Mouse (Mus musculus): ENCODE results near the gene Slc27a5. TPM values are rescaled to one million over a fixed set of nuclear protein-coding genes. Genes with fewer than 3 reads are reported as not detected.
A peak's percentile ranks its signal among the peaks of the same experiment; 100 is the strongest.

Slc27a5 gene
- total RNA-seq (2021), result under 1 TPM in 1 of 2 experiments, not detected in 1; 0.16 TPM
- long read RNA-seq, experiment 1, partial matches to known transcripts, result 0 of 1 reads
- long read RNA-seq, experiment 1, other reads (novel, unspliced or antisense), result 1 of 1 reads
- long read RNA-seq, experiment 2, result 0 reads

DNA sequence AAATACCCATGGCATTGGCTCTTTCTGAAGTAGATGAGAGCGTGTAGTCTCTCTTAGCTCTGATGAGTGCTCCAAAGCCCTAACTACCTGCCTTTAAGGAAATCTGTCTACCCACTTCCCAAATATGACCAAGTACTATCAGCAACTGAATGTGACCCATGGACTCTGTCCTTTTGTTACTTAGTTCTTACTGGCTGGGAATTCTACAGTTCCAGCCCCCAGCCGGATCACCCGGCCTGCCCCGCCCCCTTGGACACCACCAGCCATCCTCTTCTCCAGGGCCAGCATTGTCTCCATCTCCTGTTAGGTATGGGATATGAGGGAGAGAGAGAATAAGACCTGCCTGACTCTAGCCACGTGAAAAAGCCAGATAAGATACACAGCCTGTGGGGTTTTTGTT is at the start of gene Slc27a5:
Gene Slc27a5 (minus strand): TSS at position 140 of the 400 bp plus-strand sequence.
- DNase-seq, result no peak

DNA sequence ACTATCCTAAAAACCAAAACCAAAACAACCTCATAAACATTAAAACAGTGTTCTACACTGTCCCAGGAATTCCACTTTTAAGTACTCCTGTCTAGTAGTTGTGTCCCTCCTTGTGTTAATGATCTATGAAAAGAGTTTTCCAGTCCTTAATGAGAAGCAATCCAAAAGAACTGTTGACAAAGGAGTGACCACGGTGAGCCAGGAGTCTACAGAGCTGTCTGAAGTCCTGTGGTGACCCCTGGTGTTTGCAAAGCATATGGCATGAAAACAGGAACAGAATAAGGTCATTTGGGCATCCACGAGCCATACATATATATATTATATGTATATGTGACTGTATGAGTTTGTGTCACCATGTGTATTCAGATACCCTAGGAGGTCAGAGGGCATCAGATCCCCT is 48.1 kb upstream of the Slc27a5 start:
- peak; percentile 42 for DNase-seq

DNA sequence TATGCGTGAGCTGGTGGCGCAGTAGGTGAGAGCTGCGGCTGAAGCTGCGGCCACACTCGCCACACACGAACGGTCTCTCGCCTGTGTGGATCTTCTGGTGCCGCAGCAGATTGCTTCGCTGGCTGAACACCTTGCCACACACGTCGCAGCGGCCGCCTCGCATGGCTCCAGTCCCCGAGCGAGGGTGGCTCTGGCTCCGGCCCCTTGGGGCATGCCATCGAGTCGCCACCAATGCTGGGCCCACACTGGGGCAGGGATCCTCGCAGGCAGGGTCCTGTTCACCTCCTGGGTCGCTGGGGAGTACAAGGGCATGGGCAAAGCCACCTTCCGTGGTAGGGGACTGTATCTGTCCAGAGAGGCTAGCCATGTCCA is 46.2 kb upstream of the Slc27a5 start:
- DNase-seq, result no peak

DNA sequence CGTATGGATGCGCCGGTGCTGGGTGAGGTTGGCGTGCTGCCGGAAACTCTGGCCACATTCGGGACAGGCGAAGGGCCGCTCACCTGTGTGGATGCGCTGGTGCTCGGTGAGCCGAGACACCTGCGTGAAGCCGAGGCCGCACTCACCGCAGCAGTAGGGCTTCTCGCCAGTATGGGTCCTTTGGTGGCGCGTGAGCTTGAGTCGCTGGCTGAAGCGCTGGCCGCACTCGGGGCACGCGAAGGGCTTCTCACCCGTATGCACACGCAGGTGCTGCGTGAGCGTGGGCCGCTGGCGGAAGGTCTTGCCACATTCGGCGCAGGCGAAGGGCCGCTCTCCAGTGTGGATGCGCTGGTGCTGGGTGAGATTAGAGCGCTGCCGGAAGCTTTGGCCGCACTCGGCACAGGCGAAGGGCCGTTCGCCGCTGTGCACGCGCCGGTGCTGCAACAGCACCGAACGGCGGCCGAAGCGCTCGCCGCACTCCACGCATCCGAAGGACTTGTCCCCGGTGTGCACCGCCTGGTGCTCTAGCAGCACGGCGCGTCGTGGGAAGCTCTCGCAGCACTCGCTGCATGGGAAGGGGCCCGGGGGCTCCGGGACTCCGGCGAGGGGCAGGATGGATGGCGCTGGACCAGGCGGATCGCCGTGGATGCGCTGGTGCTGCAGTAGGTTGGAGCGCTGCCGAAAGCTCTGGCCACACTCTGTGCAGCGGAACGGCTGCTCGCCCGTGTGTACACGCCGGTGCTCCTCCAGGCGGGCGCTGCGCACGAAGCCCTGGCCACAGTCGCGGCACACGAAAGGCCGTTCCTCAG is 45.7 kb upstream of the Slc27a5 start:
- DNase-seq, result peak; percentile 50

DNA sequence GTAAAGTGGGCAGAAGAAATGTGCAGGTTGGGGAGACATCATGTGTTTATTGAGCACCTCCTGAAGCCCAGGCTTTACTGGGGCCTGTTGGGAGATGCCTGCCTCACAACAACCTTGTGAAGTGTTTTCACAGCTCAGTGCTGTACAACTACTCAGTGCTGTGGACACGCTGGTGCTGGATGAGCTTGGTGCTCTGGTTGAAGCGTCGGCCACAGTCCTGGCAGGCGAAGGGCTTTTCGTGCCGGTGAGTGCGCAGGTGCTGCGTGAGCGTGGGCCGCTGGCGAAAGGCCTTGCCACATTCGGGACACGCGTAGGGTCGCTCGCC is 45.1 kb upstream of the Slc27a5 start:
- no peak for DNase-seq

DNA sequence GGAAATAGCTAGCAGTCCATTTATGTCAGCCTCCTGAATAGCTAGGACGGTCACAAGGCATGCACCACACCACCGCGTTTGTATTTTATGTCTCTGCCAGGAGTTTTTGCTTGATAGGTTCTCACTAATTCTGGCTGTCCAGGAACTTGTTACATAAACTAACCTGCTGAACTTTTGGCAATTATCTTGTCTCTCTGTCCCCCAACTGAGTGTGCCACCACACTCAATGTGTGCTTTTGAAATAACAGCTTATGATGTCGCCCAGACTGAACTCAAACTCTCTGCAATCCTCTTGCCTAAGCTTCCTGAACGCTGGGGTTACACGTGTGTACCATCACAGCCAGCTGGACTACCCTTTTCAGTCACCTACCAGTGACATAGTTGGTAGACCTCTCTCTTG is 44.5 kb upstream of the Slc27a5 start:
- DNase-seq, result no peak

DNA sequence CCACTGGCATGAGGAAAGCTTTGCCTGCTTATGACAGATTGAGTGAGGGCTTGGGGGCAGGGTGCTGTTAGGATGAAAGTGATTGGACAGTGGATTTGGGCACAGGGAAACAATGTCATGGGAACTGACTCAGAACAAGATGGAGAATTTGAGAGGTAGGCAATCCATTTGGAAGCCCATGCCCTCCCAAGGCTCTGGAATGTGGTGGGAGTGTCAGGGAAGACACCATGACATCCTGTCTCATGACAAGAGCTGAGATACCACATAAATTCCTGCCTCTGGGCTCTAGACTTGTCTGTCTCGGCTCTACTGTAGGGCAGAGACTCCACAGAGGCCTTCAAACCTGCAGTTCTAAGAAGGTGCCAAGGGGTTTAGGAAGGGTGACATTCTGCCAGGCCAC is 43.3 kb upstream of the Slc27a5 start:
- no peak for DNase-seq

DNA sequence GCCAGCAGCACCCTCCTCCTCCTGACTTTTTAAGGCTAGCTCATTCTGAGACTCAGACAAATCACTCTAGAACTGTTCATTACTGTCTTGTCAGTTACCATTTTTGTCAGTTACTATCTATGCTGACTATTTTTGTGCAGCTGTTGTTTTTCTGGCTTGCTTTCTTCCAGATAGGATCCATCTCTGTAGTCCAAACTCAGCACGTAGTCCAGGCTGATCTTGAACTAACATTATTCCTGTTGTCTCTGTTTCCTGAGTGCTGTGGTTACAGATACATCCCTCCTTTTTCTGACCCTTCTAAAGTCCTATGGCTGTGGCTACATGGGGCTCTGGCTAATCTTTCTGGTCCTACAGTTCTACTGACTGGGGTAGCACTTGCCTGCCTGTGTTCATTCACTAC is 41.2 kb upstream of the Slc27a5 start:
- DNase-seq, result no peak

DNA sequence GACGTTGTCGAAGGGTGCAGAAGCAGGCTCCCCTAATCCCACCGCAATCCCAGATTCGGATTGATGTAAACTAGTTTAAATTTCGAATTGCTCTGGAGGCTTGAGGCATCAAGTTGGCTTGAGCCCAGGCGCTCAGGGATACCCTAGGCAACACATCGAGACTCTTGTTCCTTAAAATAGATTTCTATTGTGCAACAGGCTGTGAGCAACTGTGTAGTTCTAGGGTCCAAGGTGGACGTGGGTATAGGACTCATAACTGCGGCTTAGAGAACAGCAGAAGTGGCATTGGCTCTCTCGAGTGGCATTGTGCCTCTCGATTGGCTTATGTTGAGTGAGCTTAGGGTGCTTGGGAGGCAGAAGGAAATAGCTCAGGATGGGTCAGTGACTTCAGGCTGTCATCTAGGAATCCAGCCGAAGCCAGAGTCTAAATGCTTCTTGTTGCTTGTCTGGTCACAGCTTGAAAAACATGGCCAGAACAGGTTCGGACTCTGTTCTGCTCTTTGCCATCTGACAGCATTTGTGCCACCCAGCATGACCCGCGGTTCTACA is 40.7 kb upstream of the Slc27a5 start:
- DNase-seq, result peak; percentile 45

DNA sequence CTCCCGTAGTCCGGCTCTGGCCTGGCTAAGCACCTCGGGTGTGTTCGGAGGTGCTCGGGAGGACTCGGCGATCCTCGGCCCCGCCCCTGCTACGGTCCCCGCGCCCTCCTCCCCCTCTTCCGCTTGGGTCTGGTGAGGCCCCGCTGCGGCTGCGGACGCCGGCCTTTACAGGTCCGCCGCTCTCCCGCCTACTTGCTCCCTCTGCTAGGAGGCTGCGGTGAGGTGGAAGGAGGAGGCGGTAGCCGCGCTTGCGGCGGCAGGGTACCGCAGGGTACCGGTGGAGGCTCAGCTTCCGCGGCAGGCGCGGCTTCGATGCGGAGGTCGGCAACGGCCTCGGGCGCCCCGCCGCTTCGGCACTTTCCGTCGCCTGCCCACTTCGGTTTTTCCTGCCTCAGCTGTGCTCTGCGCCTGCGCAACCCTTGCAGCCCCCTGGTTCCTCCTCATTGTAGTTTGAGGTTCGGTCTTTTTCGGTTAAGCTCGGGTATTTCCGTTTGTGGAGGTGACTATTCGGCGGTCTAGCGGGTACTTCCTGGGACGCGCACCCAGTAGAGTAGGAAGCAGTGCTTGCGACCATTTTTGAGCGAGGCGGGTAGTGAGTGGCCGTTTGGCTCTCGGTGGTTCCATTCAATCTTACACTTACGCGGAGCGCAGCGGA is 40.0 kb upstream of the Slc27a5 start, which contains the start of gene Ube2m:
Gene Ube2m (minus strand): TSS at position 375 of the 655 bp plus-strand sequence.
- DNase-seq, result peak; percentile 99

DNA sequence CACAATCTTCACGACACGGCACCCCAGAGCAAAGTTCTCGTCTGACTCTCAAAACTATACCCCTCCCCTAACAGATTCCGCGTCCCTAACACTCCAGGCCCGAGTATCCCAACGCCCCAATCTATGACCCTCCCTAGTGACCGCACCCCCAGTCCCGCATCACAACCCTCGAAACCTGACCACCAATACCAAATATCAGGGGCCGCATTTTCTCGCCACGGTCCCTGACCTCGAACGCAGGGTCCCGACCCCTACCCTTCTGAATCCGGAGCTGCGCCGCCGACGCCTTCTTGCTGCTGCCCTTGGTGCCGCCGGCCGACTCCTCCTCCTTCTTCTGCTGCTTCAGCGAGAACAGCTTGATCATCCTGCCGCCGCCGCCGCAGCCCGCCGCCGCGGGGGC is 39.4 kb upstream of the Slc27a5 start:
- no peak for DNase-seq

DNA sequence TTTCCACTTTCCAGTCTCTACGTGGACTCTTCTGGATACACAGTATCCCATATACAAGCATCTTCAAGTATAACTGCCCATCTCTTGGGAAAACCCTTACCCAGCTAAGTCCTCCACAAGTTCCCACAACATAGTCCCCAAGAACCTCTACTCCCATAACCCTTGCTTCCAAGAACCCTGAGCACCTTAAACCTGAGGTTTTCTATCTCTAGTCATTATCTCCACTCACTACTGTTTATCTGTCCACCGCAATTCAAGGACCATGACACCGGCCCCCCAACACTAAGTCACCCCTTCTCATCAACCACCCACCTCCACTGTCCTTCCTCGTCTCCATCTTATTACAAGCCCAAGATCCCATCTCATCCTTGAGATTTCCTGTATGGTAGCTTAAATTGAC is 38.8 kb upstream of the Slc27a5 start:
- DNase-seq, result no peak

DNA sequence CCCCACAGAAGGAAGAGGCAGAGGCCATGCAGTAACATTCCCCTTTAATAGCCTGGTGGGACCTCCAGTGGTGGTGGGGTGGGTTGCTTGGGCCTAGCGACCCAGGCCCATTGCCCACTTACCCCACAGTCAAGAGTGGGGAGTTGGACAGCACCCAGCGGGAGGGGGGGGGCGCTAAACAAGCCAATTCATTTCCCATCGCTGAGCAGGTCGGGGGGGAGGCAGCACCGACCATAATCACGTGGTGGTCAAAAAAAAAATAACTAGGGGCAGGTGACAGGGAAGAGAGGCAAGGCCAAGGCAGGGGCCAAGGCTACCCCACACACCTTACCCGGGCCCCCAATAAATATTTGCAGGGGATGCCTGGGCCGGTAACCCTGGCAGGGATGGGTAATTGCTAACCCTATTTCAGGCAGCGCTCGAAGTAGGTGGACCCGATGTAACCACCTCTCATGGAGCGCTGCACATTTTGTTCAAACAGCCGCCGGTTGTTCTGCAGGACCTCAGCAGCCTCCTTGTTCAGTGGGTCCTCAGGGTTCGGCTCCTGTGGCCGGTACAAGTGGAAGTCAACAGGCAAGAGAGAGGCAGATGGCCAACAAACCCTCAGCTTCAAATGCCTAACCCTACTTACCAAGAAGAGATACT is 37.3 kb upstream of the Slc27a5 start:
- no peak for DNase-seq

DNA sequence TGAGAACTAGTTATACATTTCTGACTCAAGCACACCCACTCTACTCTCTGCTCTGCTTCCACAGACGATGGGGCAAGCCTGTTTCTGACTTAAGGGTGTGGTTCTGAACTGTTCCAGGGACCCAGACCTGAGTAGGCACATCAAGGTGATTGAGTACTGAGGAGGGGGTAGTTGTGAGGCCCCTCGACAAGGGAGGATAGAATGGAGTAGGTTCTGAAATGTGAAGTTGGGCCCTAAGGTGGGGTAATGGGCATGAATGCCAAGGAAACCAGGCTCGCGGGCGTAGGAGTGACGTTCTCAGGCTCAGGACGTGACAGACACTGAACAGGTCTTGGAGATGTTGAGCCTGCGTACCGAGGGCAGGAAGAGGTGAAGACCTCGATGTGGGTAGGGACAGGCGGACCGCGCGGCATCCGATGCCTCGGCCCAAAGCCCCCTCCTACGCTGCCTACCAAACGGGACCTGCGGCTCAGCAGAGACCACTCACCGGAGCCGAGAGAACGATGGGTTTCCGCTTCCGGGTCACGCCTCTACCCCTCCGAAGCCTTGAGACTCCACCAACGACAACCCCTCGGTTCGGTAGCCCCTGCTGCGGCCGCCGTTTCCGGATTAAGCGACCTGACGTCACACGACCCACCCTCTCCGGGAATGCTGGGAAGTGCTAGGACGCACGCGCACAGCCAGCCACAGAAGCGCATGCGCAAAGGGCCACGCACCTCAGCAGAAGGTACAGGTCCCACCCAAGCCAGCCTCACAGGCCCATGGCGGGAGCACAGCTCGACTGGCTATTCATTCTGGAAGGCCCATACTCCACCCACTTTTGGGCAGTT is 36.4 kb upstream of the Slc27a5 start, which contains the start of gene Chmp2a:
Gene Chmp2a (minus strand): TSS at position 660 of the 830 bp plus-strand sequence.
- peak; percentile 96 for DNase-seq

DNA sequence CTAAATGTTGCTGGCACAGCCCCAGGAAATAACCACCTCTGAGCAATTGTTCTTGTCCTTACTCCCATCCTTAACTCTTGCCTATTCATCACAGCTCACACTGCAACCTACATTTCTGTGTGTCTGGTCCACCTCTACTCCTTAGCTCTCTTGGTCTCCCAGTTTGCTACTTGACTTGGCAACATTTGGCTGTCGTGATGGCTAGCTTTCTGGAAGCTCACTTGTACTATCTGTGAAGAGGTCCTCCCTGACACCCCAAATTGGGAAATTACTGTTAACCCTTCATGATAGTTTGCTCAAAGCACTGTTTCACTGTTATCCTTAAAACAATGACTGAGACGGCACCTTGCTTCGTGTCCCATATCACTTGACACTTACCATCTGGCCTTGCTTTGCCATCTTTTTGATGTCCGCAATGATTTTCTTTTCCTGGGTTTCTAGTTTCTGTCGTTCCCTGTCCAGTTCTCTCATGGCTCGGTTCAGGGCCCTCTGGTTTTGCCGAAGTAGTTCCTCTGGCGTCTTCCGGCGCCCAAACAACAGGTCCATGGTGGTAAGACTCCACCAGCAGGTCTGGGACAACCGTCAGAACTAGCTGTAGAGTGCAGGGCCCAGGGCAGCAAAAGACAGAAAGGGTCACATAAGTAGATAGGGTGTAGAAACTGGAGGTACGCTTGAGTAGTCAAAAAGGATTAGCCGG is 35.6 kb upstream of the Slc27a5 start:
- DNase-seq, result no peak

DNA sequence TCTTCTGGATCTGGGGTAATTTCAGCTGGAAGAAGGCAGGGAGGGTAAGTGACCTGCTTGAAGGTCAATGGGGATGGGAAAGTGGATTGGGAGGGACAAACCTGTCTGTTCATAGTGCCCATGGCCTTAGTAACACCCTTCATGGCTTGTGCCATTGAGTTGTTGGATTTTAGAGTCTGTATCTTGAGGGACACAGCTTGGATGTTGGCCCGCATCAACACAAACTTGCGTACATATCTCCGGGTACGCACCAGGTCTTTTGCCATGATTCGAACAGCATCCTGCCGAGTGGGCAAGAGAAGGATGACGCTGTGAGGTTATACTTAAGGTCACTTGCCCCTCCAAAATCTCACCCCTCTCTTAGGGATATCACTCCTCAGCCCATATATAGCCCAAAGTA is 34.5 kb upstream of the Slc27a5 start:
- DNase-seq, result no peak

DNA sequence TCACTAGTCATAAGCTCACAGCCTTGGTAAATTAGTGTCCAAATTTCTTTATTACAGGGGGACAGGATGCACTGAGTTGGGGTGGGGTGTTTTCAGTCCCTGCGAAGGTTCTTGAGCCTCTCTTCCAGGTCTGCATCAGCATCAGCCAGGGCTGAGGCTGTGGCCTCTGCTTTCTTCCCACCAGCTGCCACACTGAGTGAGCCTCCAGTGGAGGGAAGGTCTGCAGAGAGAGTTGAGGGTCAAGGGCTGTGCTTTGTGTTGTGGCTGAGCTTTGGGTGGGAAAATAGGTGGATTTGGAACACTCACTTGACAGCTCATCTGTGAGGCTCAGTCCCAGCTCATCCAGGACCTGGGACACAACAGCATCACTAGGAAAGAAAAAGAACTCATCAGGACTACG is 34.0 kb upstream of the Slc27a5 start:
- DNase-seq, result no peak

DNA sequence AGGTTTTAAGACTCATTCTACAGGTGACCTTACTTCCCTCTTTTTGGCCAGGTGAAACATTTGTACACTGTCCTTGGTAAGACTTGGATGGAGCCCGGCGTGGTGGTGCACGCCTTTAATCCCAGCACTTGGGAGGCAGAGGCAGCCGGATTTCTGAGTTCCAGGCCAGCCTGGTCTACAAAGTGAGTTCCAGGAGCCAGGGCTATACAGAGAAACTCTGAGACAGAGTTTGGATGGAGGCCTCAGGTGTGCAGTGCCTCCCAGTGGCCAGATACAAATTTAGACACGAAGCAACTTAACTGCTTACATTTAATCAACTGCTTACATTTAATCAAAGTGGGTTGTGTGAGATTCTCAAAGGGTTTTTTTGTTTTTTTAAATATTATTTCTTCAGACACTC is 33.1 kb upstream of the Slc27a5 start:
- DNase-seq, result no peak

DNA sequence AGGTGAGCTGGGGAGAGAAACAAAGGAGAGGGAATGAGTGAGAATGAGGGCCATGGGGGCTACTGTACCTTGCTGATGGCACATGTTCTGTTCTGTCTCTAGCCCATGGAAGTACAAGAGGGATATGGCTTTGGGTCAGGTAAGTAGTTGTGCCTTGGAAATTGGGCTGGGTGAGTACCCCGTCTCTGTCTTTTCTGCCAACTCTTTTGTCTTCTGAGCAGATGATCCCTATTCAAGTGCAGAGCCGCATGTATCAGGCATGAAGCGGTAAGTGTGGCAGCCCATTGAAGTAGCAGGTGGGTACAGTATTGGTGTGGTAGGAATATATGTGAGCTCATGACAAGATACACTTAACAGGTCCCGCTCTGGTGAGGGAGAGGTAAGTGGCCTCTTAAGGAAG is 31.0 kb upstream of the Slc27a5 start:
- no peak for DNase-seq

DNA sequence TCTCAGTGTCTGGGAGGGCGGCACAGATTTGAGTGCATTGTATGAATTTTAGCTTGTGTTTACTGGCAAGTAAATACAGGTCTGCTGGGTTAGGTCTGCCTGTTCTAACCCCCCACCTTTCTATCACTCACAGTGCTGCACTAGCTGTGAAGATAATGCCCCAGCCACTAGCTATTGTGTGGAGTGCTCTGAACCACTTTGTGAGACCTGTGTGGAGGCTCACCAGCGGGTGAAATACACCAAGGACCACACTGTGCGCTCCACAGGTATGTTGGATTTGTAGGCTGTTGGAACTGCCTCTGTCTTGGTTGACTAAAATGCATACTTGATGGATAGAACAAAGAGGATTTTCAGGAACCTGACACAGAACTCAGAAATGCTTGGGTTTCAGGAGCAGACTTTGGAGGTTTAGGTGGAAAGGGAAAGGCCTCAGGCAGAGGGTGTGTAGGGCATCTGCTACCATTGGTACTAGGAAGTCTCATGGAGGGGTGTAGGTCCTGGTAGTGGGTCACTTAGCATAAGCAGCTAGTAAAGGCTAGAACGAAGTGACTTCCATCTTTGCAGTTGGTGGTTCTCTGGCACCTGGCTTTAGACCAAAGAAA is 27.6 kb upstream of the Slc27a5 start:
- no peak for DNase-seq

DNA sequence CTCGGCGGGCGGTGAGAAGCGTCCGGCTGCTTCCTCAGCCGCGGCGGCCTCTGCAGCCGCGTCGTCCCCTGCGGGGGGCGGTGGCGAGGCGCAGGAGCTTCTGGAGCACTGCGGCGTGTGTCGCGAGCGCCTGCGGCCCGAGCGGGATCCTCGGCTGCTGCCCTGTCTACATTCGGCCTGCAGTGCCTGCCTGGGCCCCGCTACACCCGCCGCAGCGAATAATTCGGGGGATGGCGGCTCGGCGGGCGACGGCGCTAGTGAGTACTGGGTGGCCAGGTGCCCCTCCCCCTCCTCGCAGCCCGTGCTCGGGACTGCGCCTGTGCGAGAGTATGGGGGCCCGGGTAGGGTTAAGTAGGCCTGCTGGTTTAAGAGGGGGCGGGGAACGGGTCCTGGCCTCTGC is 26.8 kb upstream of the Slc27a5 start:
- peak; percentile 75 for DNase-seq
